Mouse (Mus musculus): ENCODE results near the gene Zfp423.

DNA sequence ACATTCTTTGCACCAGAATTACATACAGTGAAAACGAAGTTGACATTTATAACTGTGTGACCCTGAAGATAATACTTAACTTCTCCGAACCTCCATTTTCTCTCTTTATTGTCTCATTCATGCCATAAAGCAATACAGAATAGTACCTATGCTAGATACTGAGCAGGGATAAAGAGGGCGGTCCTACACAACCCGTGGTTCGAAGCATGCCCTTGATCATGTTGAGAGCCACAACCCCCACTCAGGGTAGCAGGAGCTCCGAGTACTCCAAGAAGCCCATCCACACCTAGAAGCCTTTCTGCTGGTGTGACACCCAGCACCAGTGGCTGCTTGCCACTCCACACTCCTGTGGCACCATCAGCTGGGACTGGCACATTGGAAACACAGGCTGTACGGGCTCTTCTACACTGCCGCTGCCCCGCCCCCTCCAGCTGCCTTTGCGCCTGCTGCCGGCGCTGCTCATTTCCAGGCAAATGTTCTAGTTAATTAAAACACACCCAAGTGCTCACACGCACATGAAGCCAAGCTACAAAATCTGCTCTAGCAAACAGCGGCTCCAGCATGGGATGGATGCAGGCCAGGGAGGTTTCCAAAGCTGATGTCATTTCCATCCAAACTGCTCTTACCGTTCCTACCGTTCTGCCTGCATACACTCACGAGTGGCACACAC lies 147.9 kb downstream of the Zfp423 start:
- no peak for TF ChIP-seq CTCF (IDR thresholded peaks at IDR 0.05; ENCODE audit: borderline replicate concordance, insufficient read depth, low read length)
- no peak for TF ChIP-seq POLR2A (IDR thresholded peaks at IDR 0.05; ENCODE audit: low read depth, low read length)
